ENCODE assay signal across 29 mouse cellular contexts in the genomic region with DNA sequence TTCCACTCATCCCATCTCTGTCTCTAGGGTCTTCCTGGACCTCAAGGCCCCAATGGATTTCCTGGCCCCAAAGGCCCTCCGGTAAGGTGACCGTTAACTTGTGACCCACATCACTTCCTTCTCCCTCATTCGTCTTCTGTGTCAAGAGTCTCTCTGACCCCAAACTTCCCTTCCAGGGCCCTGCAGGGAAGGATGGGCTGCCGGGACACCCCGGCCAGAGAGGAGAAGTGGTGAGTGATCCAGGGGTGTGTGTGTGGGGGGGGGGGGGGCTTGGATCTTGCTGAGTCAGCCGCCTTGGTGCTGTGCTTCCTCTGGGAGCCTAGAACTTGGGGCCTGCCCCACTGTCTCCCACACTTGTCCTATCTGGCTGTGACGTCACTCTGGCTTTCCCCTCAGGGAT. TPM values are rescaled to one million over a fixed set of nuclear protein-coding genes. Genes with fewer than 3 reads are reported as not detected.
DNase-seq lines count a peak whose midpoint lies in the region; ATAC-seq and TF ChIP-seq lines count a peak whose summit lies in the region.
"Had no signal": no experiment of that assay in that cellular context is flagged by ENCODE, and none has a peak within 500 bp of the region (broad histone marks: within the 10 kb centered on the region; RNA-seq: fewer than 3 reads in every experiment).

No protein-coding gene starts in this region.

- peak; percentile 14 for DNase-seq in liver, adult 2 months (ENCODE audit: extremely low read depth, low read depth, low spot score)
- DNase-seq in liver, postnatal 0 days: peak; percentile 40
- DNase-seq in adrenal gland, adult 18-20 months (ENCODE audit: low spot score in 2 of 2): no peak
- no peak for DNase-seq in cerebellum, adult 11-12 months
- DNase-seq: adrenal gland, adult 2 months; adrenal gland, postnatal 36 days; cerebellum, adult 9-11 months; gastrocnemius, adult 2 months; gastrocnemius, postnatal 36 days; heart, adult 2 months; kidney, adult 18-20 months; kidney, postnatal 25 days; lung, postnatal 36 days; midbrain, embryonic 14.5 days; spleen, adult 18-20 months; thymus, adult 18-20 months; thymus, postnatal 25 days had no signal

- no peak overlapping the region for H3K27ac ChIP-seq in liver, adult 2 months (replicated peaks; ENCODE audit: insufficient read depth, low read depth, low read length)
- no peak overlapping the region for H3K27ac ChIP-seq in liver, embryonic 12.5 days
- H3K27ac ChIP-seq in liver, postnatal 0 days (ENCODE audit: low read depth): no peak overlapping the region
- H3K27ac ChIP-seq in midbrain, embryonic 16.5 days (ENCODE audit: low read length): no peak overlapping the region
- H3K27ac ChIP-seq: gastrocnemius, adult 2 months; heart, adult 2 months; hindbrain, embryonic 10.5 days; hindbrain, embryonic 15.5 days; kidney, embryonic 15.5 days; left cerebral cortex, adult 2 months; lung, embryonic 15.5 days had no signal

- no peak for TF ChIP-seq POLR2A in liver, adult 2 months (IDR thresholded peaks at IDR 0.05; ENCODE audit: extremely low read depth, insufficient read depth, low read length)

- no peak overlapping the region for H3K4me3 ChIP-seq in liver, adult 2 months (ENCODE audit: insufficient read depth, low read depth, low read length)
- H3K4me3 ChIP-seq in liver, embryonic 12.5 days: no peak overlapping the region
- no peak overlapping the region for H3K4me3 ChIP-seq in liver, postnatal 0 days (ENCODE audit: low read depth, low read length)
- no peak overlapping the region for H3K4me3 ChIP-seq in midbrain, embryonic 16.5 days (ENCODE audit: low read depth, low read length)
- H3K4me3 ChIP-seq: erythroblast, embryonic 14.5 days; gastrocnemius, adult 2 months; heart, adult 2 months; heart, embryonic 12.5 days; hindbrain, embryonic 10.5 days; hindbrain, embryonic 15.5 days; kidney, embryonic 15.5 days; left cerebral cortex, adult 2 months; lung, embryonic 15.5 days had no signal

- WGBS in liver, adult 2 months: 72% methylated on average over 7 of the region's 7 CpGs
- WGBS in liver, embryonic 12.5 days (ENCODE audit: insufficient replicate concordance): 31% methylated on average over 7 of the region's 7 CpGs
- WGBS in liver, postnatal 0 days (ENCODE audit: insufficient replicate concordance): 29% methylated on average over 7 of the region's 7 CpGs
- 86% methylated on average over 7 of the region's 7 CpGs for WGBS in midbrain, embryonic 16.5 days

- H3K36me3 ChIP-seq in liver, adult 2 months (ENCODE audit: control insufficient read depth, insufficient read depth, low read length): no peaks in the 10 kb centered on the region
- no peaks in the 10 kb centered on the region for H3K36me3 ChIP-seq in liver, embryonic 12.5 days
- no peaks in the 10 kb centered on the region for H3K36me3 ChIP-seq in liver, postnatal 0 days (replicated peaks; ENCODE audit: insufficient read depth, low read length)
- H3K36me3 ChIP-seq in midbrain, embryonic 16.5 days (ENCODE audit: control insufficient read depth, insufficient read depth, low read length): no peaks in the 10 kb centered on the region
- H3K36me3 ChIP-seq: heart, embryonic 12.5 days; hindbrain, embryonic 15.5 days; kidney, embryonic 15.5 days; lung, embryonic 15.5 days had no signal

- H3K9ac ChIP-seq in liver, adult 2 months (ENCODE audit: low read depth, low read length): no peak overlapping the region
- no peak overlapping the region for H3K9ac ChIP-seq in liver, embryonic 12.5 days
- H3K9ac ChIP-seq in liver, postnatal 0 days (replicated peaks): no peak overlapping the region
- no peak overlapping the region for H3K9ac ChIP-seq in midbrain, embryonic 16.5 days (ENCODE audit: low read depth, low read length)
- H3K9ac ChIP-seq: heart, embryonic 12.5 days; hindbrain, embryonic 15.5 days; kidney, embryonic 15.5 days; lung, embryonic 15.5 days had no signal

- no peak for TF ChIP-seq EP300 in liver, postnatal 0 days (IDR thresholded peaks at IDR 0.05; ENCODE audit: low read depth)

- no peaks in the 10 kb centered on the region for H3K4me1 ChIP-seq in liver, adult 2 months (ENCODE audit: control insufficient read depth, insufficient read depth, low read length)
- H3K4me1 ChIP-seq in liver, embryonic 12.5 days: no peaks in the 10 kb centered on the region
- no peaks in the 10 kb centered on the region for H3K4me1 ChIP-seq in liver, postnatal 0 days (ENCODE audit: insufficient read depth)
- H3K4me1 ChIP-seq in midbrain, embryonic 16.5 days (ENCODE audit: control insufficient read depth, insufficient read depth, low read length): no peaks in the 10 kb centered on the region
- H3K4me1 ChIP-seq: heart, embryonic 12.5 days; hindbrain, embryonic 15.5 days; lung, embryonic 15.5 days had no signal

- H3K9me3 ChIP-seq in liver, embryonic 12.5 days (replicated peaks): no peaks in the 10 kb centered on the region
- H3K9me3 ChIP-seq in liver, postnatal 0 days (ENCODE audit: low read length): no peaks in the 10 kb centered on the region
- H3K9me3 ChIP-seq in midbrain, embryonic 16.5 days (replicated peaks; ENCODE audit: control insufficient read depth, low read length, poor library complexity, severe bottlenecking): no peaks in the 10 kb centered on the region
- H3K9me3 ChIP-seq: heart, embryonic 12.5 days; hindbrain, embryonic 10.5 days; hindbrain, embryonic 15.5 days; kidney, embryonic 15.5 days; lung, embryonic 15.5 days had no signal

- no peak for ATAC-seq in liver, embryonic 12.5 days
- peak; percentile 84 for ATAC-seq in granulocyte monocyte progenitor cell, adult 5-6 weeks (replicated peaks; ENCODE audit: poor library complexity, severe bottlenecking)
- ATAC-seq in liver, postnatal 0 days: peak; percentile 36
- no peak for ATAC-seq in midbrain, embryonic 16.5 days
- ATAC-seq: CD4-positive, CD25-positive, alpha-beta regulatory T cell, adult 4 months; forebrain, embryonic 16.5 days had no signal

- no peak for TF ChIP-seq CTCF in liver, adult 2 months (IDR thresholded peaks at IDR 0.05; ENCODE audit: low read depth, low read length)
- no peak for TF ChIP-seq CTCF in liver, postnatal 0 days (IDR thresholded peaks at IDR 0.05; ENCODE audit: low read depth)

- no peak overlapping the region for H3K4me2 ChIP-seq in liver, embryonic 12.5 days
- no peak overlapping the region for H3K4me2 ChIP-seq in liver, postnatal 0 days (ENCODE audit: low read depth, low read length)
- no peak overlapping the region for H3K4me2 ChIP-seq in midbrain, embryonic 16.5 days (ENCODE audit: low read length)
- H3K4me2 ChIP-seq: heart, embryonic 12.5 days; hindbrain, embryonic 15.5 days; kidney, embryonic 15.5 days; lung, embryonic 15.5 days had no signal

- H3K79me2 ChIP-seq in liver, adult 2 months (ENCODE audit: control insufficient read depth, insufficient read depth, low read length): no peaks in the 10 kb centered on the region

- no peaks in the 10 kb centered on the region for H3K27me3 ChIP-seq in liver, adult 2 months (ENCODE audit: control insufficient read depth, insufficient read depth, low read length)
- 0 out of 2 replicates have a peak, but pooled peaks cover 3% of the 10 kb centered on the region for H3K27me3 ChIP-seq in liver, embryonic 12.5 days (replicated peaks)
- no peaks in the 10 kb centered on the region for H3K27me3 ChIP-seq in liver, postnatal 0 days (ENCODE audit: insufficient read depth, low read length)
- H3K27me3 ChIP-seq in midbrain, embryonic 16.5 days (ENCODE audit: control insufficient read depth, insufficient read depth, low read depth, low read length): no peaks in the 10 kb centered on the region
- H3K27me3 ChIP-seq: hindbrain, embryonic 15.5 days; kidney, embryonic 15.5 days; lung, embryonic 15.5 days had no signal

RNA-seq across cellular contexts. Expression of a gene that starts 18.0 kb away (rescaled TPM):
- 0.18 and 0.74 TPM in 2 replicates for total RNA-seq in liver, adult 2 months (2014; rRNA removed)
- 0.20 and 0.23 TPM in 2 replicates for polyA plus RNA-seq in liver, adult 2 months (2012; rRNA removed)
- 0.37 and 0.54 TPM in 2 replicates for polyA plus RNA-seq in liver, embryonic 12.5 days (2016; fragmentation: Nextera tagmentation; extraction: Ambion mirVana)
- 2.1 and 3.4 TPM in 2 replicates for total RNA-seq in granulocyte monocyte progenitor cell, adult 5-6 weeks (2014; fragmentation: Nextera tagmentation)
- total RNA-seq in granulocyte monocyte progenitor cell, adult 5-6 weeks (2017): 1.2 and 3.4 TPM in 2 replicates
- polyA plus RNA-seq in liver, postnatal 0 days (2015; fragmentation: Nextera tagmentation; extraction: Ambion mirVana): 0.21 and 0.47 TPM in 2 replicates
- 1 to 10 TPM; 1.4 to 1.9 TPM for total RNA-seq in adrenal gland, adult 18-20 months (2021)
- 3.6 and 4.4 TPM in 2 replicates for polyA plus RNA-seq in midbrain, embryonic 16.5 days (2015; fragmentation: Nextera tagmentation; extraction: Ambion mirVana)

RNA-seq across cellular contexts. Expression of a gene that starts 25.6 kb away (rescaled TPM):
- 13.0 and 17.0 TPM in 2 replicates for total RNA-seq in liver, adult 2 months (2014; rRNA removed)
- 40.3 and 46.5 TPM in 2 replicates for polyA plus RNA-seq in liver, adult 2 months (2012; rRNA removed)
- polyA plus RNA-seq in liver, embryonic 12.5 days (2016; fragmentation: Nextera tagmentation; extraction: Ambion mirVana): 29.2 and 31.3 TPM in 2 replicates
- 51.0 and 55.4 TPM in 2 replicates for total RNA-seq in granulocyte monocyte progenitor cell, adult 5-6 weeks (2014; fragmentation: Nextera tagmentation)
- total RNA-seq in granulocyte monocyte progenitor cell, adult 5-6 weeks (2017): 40.5 and 47.2 TPM in 2 replicates
- 16.2 and 16.4 TPM in 2 replicates for polyA plus RNA-seq in liver, postnatal 0 days (2015; fragmentation: Nextera tagmentation; extraction: Ambion mirVana)
- total RNA-seq in adrenal gland, adult 18-20 months (2021): 10 to 100 TPM; 55.9 to 58.2 TPM
- polyA plus RNA-seq in midbrain, embryonic 16.5 days (2015; fragmentation: Nextera tagmentation; extraction: Ambion mirVana): 54.0 and 55.9 TPM in 2 replicates

RNA-seq across cellular contexts. Expression of a gene that starts 25.7 kb away (rescaled TPM):
- 51.2 and 54.7 TPM in 2 replicates for total RNA-seq in liver, adult 2 months (2014; rRNA removed)
- polyA plus RNA-seq in liver, adult 2 months (2012; rRNA removed): 98.0 and 115 TPM in 2 replicates
- 91.7 and 96.0 TPM in 2 replicates for polyA plus RNA-seq in liver, embryonic 12.5 days (2016; fragmentation: Nextera tagmentation; extraction: Ambion mirVana)
- 41.0 and 56.8 TPM in 2 replicates for total RNA-seq in granulocyte monocyte progenitor cell, adult 5-6 weeks (2014; fragmentation: Nextera tagmentation)
- 99.8 and 103 TPM in 2 replicates for total RNA-seq in granulocyte monocyte progenitor cell, adult 5-6 weeks (2017)
- polyA plus RNA-seq in liver, postnatal 0 days (2015; fragmentation: Nextera tagmentation; extraction: Ambion mirVana): 41.3 and 43.4 TPM in 2 replicates
- total RNA-seq in adrenal gland, adult 18-20 months (2021): 100 to 1,000 TPM; 131 to 156 TPM
- 163 and 175 TPM in 2 replicates for polyA plus RNA-seq in midbrain, embryonic 16.5 days (2015; fragmentation: Nextera tagmentation; extraction: Ambion mirVana)

RNA-seq across cellular contexts. Expression of a gene that starts 29.4 kb away (rescaled TPM):
- total RNA-seq in liver, adult 2 months (2014; rRNA removed): 76.5 and 80.5 TPM in 2 replicates
- 162 and 167 TPM in 2 replicates for polyA plus RNA-seq in liver, adult 2 months (2012; rRNA removed)
- 33.2 and 36.1 TPM in 2 replicates for polyA plus RNA-seq in liver, embryonic 12.5 days (2016; fragmentation: Nextera tagmentation; extraction: Ambion mirVana)
- 35.4 and 67.3 TPM in 2 replicates for total RNA-seq in granulocyte monocyte progenitor cell, adult 5-6 weeks (2014; fragmentation: Nextera tagmentation)
- total RNA-seq in granulocyte monocyte progenitor cell, adult 5-6 weeks (2017): 27.1 and 30.1 TPM in 2 replicates
- 49.1 and 51.6 TPM in 2 replicates for polyA plus RNA-seq in liver, postnatal 0 days (2015; fragmentation: Nextera tagmentation; extraction: Ambion mirVana)
- 100 to 1,000 TPM; 246 to 274 TPM for total RNA-seq in adrenal gland, adult 18-20 months (2021)
- 60.1 and 61.3 TPM in 2 replicates for polyA plus RNA-seq in midbrain, embryonic 16.5 days (2015; fragmentation: Nextera tagmentation; extraction: Ambion mirVana)

RNA-seq across cellular contexts. Expression of a gene that starts 32.7 kb away (rescaled TPM):
- 10.0 and 13.7 TPM in 2 replicates for total RNA-seq in liver, adult 2 months (2014; rRNA removed)
- polyA plus RNA-seq in liver, adult 2 months (2012; rRNA removed): 29.7 and 33.8 TPM in 2 replicates
- polyA plus RNA-seq in liver, embryonic 12.5 days (2016; fragmentation: Nextera tagmentation; extraction: Ambion mirVana): 10.6 and 10.7 TPM in 2 replicates
- total RNA-seq in granulocyte monocyte progenitor cell, adult 5-6 weeks (2014; fragmentation: Nextera tagmentation): 14.5 and 19.8 TPM in 2 replicates
- total RNA-seq in granulocyte monocyte progenitor cell, adult 5-6 weeks (2017): 9.9 and 14.0 TPM in 2 replicates
- polyA plus RNA-seq in liver, postnatal 0 days (2015; fragmentation: Nextera tagmentation; extraction: Ambion mirVana): 6.0 and 7.1 TPM in 2 replicates
- 10 to 100 TPM; 43.9 to 45.5 TPM for total RNA-seq in adrenal gland, adult 18-20 months (2021)
- 17.9 and 18.2 TPM in 2 replicates for polyA plus RNA-seq in midbrain, embryonic 16.5 days (2015; fragmentation: Nextera tagmentation; extraction: Ambion mirVana)

Comparison
In these comparisons a context has a peak if more than half of its experiments do, and no peak if none do; other contexts are left out.
1. ATAC-seq: peak in granulocyte monocyte progenitor cell, adult 5-6 weeks (single experiment) and liver, postnatal 0 days (single experiment); none in liver, embryonic 12.5 days (single experiment) and midbrain, embryonic 16.5 days (single experiment).
2. DNase-seq: peak in liver, adult 2 months (single experiment) and liver, postnatal 0 days (single experiment); none in adrenal gland, adult 18-20 months (0 of 2) and cerebellum, adult 11-12 months (single experiment).